Mouse (Mus musculus) layer of hippocampus, adult 9-10 months (tissue): ENCODE data around the gene Samd7.
A peak's percentile ranks its signal among the peaks of the same experiment; 100 is the strongest.
"Not testable (repeated sequence)": the region's sequence is repeated elsewhere in the genome, so short reads cannot be mapped to it uniquely, and the experiment has no call there.

Experiments used
- DNase-seq: peaks from one replicate; pipeline ENCODE4 v3.0.0; 2022; ENCODE audit warnings: low spot score

The Samd7 gene

GRCm38 (mm10) chr3:30746006-30746405, at the start of gene Samd7:
Samd7 (plus strand) TSS chr3:30746293.
- DNase-seq, result no peak

GRCm38 (mm10) chr3:30696346-30696745, 49.7 kb upstream of the Samd7 start:
- peak; percentile 33 for DNase-seq

GRCm38 (mm10) chr3:30697891-30698290, 48.2 kb upstream of the Samd7 start:
- no peak for DNase-seq

- DNase-seq, result not testable (repeated sequence)
Observed at GRCm38 (mm10) chr3:30699711-30700505, 46.2 kb upstream of the Samd7 start, which contains the start of gene Lrrc31. Lrrc31 (minus strand) TSS chr3:30699843.

- DNase-seq, result no peak
Observed at GRCm38 (mm10) chr3:30705977-30706376, 40.1 kb upstream of the Samd7 start.

GRCm38 (mm10) chr3:30706614-30707276, 39.3 kb upstream of the Samd7 start:
- no peak for DNase-seq

GRCm38 (mm10) chr3:30710191-30710590, 35.9 kb upstream of the Samd7 start:
- no peak for DNase-seq

GRCm38 (mm10) chr3:30713334-30713733, 32.8 kb upstream of the Samd7 start:
- no peak for DNase-seq

- DNase-seq, result no peak
Observed at GRCm38 (mm10) chr3:30718649-30719048, 27.4 kb upstream of the Samd7 start.

- DNase-seq, result no peak
Observed at GRCm38 (mm10) chr3:30722036-30722435, 24.1 kb upstream of the Samd7 start.

- no peak for DNase-seq
Observed at GRCm38 (mm10) chr3:30722461-30722860, 23.6 kb upstream of the Samd7 start.

- no peak for DNase-seq
Observed at GRCm38 (mm10) chr3:30723179-30723578, 22.9 kb upstream of the Samd7 start.

- no peak for DNase-seq
Observed at GRCm38 (mm10) chr3:30724105-30724824, 21.8 kb upstream of the Samd7 start.

- DNase-seq, result no peak
Observed at GRCm38 (mm10) chr3:30724848-30725465, 21.1 kb upstream of the Samd7 start.

- no peak for DNase-seq
Observed at GRCm38 (mm10) chr3:30725514-30725913, 20.6 kb upstream of the Samd7 start.

GRCm38 (mm10) chr3:30727209-30727608, 18.9 kb upstream of the Samd7 start:
- DNase-seq, result no peak

GRCm38 (mm10) chr3:30729046-30729445, 17.0 kb upstream of the Samd7 start:
- DNase-seq, result no peak

- DNase-seq, result no peak
Observed at GRCm38 (mm10) chr3:30736809-30737208, 9.3 kb upstream of the Samd7 start.

- no peak for DNase-seq
Observed at GRCm38 (mm10) chr3:30741306-30741705, 4.8 kb upstream of the Samd7 start.

GRCm38 (mm10) chr3:30742891-30743290, 3.2 kb upstream of the Samd7 start:
- DNase-seq, result no peak

GRCm38 (mm10) chr3:30748316-30748715, 2.2 kb downstream of the Samd7 start:
- DNase-seq, result no peak

GRCm38 (mm10) chr3:30754696-30755095, 8.6 kb downstream of the Samd7 start:
- DNase-seq, result no peak
